In genomic region chr1:186609793-186610233, GRCm38 (mm10) we compare ENCODE assay signal across 8 mouse cellular contexts.
DNase-seq lines count a peak whose midpoint lies in the region; ATAC-seq and TF ChIP-seq lines count a peak whose summit lies in the region.

No protein-coding gene starts in this region.

- 17% methylated on average over 10 of the region's 10 CpGs for WGBS in embryonic facial prominence, embryonic 10.5 days
- 6% methylated on average over 9 of the region's 10 CpGs for WGBS in heart, adult 2 months
- WGBS in midbrain, embryonic 12.5 days, result 13% methylated on average over 9 of the region's 10 CpGs

- H3K79me2 ChIP-seq in heart, adult 2 months (replicated peaks; ENCODE audit: control insufficient read depth, insufficient read depth, low read length), result no peaks in the 10 kb centered on the region

- no peaks in the 10 kb centered on the region for H3K36me3 ChIP-seq in embryonic facial prominence, embryonic 10.5 days (replicated peaks)
- peaks cover 13% of the 10 kb centered on the region for H3K36me3 ChIP-seq in heart, adult 2 months (ENCODE audit: control insufficient read depth, insufficient read depth, low read length)
- H3K36me3 ChIP-seq in midbrain, embryonic 12.5 days, result no peaks in the 10 kb centered on the region

- no peaks in the 10 kb centered on the region for H3K27me3 ChIP-seq in embryonic facial prominence, embryonic 10.5 days (replicated peaks; ENCODE audit: low read depth, poor library complexity, severe bottlenecking)
- H3K27me3 ChIP-seq in heart, adult 2 months (ENCODE audit: control insufficient read depth, insufficient read depth, low read length), result no peaks in the 10 kb centered on the region
- H3K27me3 ChIP-seq in midbrain, embryonic 12.5 days, result no peaks in the 10 kb centered on the region

- peak overlapping the region; percentile 61 for H3K27ac ChIP-seq in embryonic facial prominence, embryonic 10.5 days (replicated peaks)
- peak overlapping the region; percentile 62 for H3K27ac ChIP-seq in heart, adult 2 months
- no peak overlapping the region for H3K27ac ChIP-seq in midbrain, embryonic 12.5 days (replicated peaks)

- peak; percentile 41; the same call in 1 of the 2 replicates for TF ChIP-seq POLR2A in heart, adult 2 months (IDR thresholded peaks at IDR 0.05; ENCODE audit: insufficient read depth, low read depth, low read length)

- H3K4me2 ChIP-seq in midbrain, embryonic 12.5 days (replicated peaks), result peak overlapping the region; percentile 39

- no peaks in the 10 kb centered on the region for H3K9me3 ChIP-seq in embryonic facial prominence, embryonic 10.5 days
- no peaks in the 10 kb centered on the region for H3K9me3 ChIP-seq in midbrain, embryonic 12.5 days

- DNase-seq in ovary, postnatal 14 days (ENCODE audit: low spot score), result peak; percentile 19
- DNase-seq in ovary, postnatal 10 days (ENCODE audit: low spot score), result no peak
- DNase-seq in embryonic facial prominence, embryonic 10.5 days (ENCODE audit: low spot score), result peak; percentile 26
- peak; percentile 39 to 62 for DNase-seq in heart, adult 2 months
- DNase-seq in kidney, adult 9 months, result peak; percentile 14
- no peak for DNase-seq in liver

- H3K9ac ChIP-seq in heart, adult 2 months (ENCODE audit: low read depth, low read length), result peak overlapping the region; percentile 46
- no peak overlapping the region for H3K9ac ChIP-seq in midbrain, embryonic 12.5 days (replicated peaks)

- ATAC-seq in midbrain, embryonic 12.5 days (ENCODE audit: low FRiP score, low read depth), result peak; percentile 87
- no peak for ATAC-seq in granulocyte monocyte progenitor cell, adult 5-6 weeks (replicated peaks; ENCODE audit: poor library complexity, severe bottlenecking)

- H3K4me3 ChIP-seq in embryonic facial prominence, embryonic 10.5 days, result peak overlapping the region; percentile 31; the same call in 1 of the 2 replicates
- no peak overlapping the region for H3K4me3 ChIP-seq in heart, adult 2 months
- no peak overlapping the region for H3K4me3 ChIP-seq in midbrain, embryonic 12.5 days

- TF ChIP-seq CTCF in heart, adult 2 months (IDR thresholded peaks at IDR 0.05), result no peak

- intact Hi-C loops in heart, adult 2 months (cut with DNase I), result loop anchor here (5.0 kb wide), 1 partner anchor 92 kb away; no protein-coding TSS in a partner anchor

- H3K4me1 ChIP-seq in embryonic facial prominence, embryonic 10.5 days, result peaks cover 22% of the 10 kb centered on the region
- H3K4me1 ChIP-seq in heart, adult 2 months (ENCODE audit: control insufficient read depth, insufficient read depth, low read length), result peaks cover 11% of the 10 kb centered on the region
- peaks cover 9% of the 10 kb centered on the region for H3K4me1 ChIP-seq in midbrain, embryonic 12.5 days

- no peak for TF ChIP-seq EP300 in heart, adult 2 months (IDR thresholded peaks at IDR 0.05; ENCODE audit: insufficient read depth, low read depth, low read length)

Comparison
In these comparisons a context has a peak if more than half of its experiments do, and no peak if none do; other contexts are left out.
1. DNase-seq: peak in ovary, postnatal 14 days (single experiment), embryonic facial prominence, embryonic 10.5 days (single experiment), heart, adult 2 months (2 of 2) and kidney, adult 9 months (single experiment); none in ovary, postnatal 10 days (single experiment) and liver (single experiment).